Mouse (Mus musculus): ENCODE measurements around the gene Syde1.
A peak's percentile ranks its signal among the peaks of the same experiment; 100 is the strongest.
"Not testable (repeated sequence)": the region's sequence is repeated elsewhere in the genome, so short reads cannot be mapped to it uniquely, and the experiment has no call there.

Gene Syde1

DNA sequence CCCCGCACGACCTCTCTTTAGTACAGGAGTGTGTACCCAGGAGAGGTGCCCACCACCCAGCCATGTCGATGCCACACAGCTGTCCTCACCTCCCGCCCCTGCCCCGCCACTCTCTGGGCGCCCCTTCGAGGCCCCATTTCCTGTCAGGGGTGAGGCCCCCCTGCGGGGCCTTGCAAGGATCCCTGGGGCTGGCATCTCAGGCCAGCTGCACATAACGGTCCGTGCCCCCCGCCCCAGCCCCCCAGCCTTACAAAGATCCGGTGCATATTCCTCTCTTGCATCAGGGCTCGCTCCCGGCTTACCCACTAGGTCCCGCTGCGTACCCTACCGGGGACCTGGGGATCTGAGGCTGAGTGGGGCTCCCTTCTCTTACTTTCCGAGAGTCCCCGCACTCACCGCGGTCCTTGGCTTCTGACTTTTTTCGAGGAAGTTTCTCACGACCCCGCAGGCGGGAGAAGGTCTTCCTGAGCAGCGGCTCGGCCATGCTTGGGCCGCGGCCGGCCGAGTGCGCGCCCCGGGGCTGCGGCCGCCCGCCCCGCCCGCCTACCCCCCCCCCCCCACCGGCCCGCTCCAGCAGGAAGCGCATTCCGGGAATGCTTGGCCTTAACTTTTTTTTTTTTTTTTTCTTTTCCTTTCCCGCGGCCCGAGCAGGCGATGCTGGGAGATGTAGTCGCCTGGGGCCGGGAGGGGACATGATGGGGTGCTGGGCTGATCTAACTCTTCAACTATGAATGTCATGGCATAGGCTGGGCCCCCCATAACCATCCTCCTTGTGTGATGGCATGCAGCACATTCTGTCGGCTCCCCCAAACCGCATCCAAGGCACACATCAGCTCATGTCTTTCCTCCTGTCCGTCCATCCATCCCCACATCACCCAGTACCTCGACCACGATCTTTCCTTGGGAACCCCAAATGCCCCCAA is at the start of gene Syde1:
Gene Syde1 (minus strand): TSS at position 559 of the 923 bp plus-strand sequence.
- DNase-seq (ENCODE audit: extremely low read depth, low read depth, low spot score): no peak

DNA sequence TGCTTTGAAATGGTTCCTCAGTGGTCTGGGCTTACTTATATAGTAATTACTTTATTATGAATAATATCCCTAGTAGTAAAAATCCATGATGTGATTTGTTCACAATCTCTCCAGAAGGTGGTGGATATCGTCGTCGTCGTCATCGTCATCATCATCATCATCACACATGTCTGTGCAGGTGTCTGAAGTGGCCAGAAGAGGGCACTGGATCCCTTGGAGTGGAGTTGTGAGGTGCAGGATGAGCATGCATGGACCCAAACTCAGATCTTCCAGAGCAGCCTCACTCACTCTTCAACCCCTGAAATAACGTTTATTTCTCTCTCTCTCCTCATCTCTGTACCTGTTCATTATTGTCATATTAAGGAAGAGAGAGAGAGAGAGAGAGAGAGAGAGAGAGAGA is 40.5 kb upstream of the Syde1 start:
- no peak for DNase-seq (ENCODE audit: extremely low read depth, low read depth, low spot score)

DNA sequence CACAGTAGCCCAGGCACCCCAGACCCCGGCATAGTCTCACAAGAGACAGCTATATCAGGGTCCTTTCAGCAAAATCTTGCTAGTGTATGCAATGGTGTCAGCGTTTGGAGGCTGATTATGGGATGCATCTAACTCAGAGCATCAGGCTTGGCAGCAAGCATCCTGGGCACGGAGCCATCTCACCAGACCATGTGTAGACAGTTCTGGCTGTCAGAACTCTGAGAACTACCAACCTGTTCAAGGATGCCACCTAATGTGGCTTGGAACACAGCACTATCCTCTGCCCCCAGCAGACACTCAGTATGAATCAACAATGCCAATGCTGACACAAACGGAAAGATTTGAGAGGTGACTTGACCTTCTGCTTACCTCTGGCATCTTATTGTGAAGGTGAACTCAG is 38.4 kb upstream of the Syde1 start:
- no peak for DNase-seq (ENCODE audit: extremely low read depth, low read depth, low spot score)

DNA sequence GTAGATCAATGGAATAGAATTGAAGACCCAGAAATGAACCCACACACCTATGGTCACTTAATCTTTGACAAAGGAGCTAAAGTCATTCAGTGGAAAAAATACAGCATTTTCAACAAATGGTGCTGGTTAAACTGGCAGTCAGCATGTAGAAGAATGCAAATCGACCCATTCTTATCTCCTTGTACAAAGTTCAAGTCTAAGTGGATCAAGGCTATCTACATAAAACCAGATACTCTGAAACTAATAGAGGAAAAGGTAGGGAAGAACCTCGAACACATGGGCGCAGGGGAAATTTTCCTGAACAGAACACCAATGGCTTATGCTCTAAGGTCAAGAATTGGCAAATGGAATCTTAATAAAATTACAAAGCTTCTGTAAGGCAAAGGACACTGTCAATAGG is 31.4 kb upstream of the Syde1 start:
- DNase-seq (ENCODE audit: extremely low read depth, low read depth, low spot score): not testable (repeated sequence)

DNA sequence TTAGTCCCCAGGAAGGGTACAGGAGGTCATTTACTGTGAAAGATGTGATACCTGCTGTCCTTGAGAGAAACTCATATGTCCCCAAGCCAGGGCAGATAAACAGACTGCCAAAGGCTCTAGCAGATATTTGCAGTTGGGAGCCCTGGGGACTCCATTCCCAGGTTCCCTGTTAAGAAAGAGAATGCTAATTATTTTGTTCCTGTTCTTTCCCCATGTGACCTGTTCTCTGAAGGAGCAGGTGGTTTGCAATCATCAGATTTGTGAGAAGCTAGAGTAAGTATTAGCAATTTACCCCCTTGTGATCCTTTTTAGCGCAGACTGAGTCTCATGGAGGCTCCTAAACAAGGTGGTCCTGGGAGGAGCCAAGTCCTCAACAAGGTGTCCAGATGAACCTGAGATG is 26.2 kb upstream of the Syde1 start, which contains the start of gene Olfr1357:
Gene Olfr1357 (minus strand): TSS at position 101 of the 400 bp plus-strand sequence.
- no peak for DNase-seq (ENCODE audit: extremely low read depth, low read depth, low spot score)

DNA sequence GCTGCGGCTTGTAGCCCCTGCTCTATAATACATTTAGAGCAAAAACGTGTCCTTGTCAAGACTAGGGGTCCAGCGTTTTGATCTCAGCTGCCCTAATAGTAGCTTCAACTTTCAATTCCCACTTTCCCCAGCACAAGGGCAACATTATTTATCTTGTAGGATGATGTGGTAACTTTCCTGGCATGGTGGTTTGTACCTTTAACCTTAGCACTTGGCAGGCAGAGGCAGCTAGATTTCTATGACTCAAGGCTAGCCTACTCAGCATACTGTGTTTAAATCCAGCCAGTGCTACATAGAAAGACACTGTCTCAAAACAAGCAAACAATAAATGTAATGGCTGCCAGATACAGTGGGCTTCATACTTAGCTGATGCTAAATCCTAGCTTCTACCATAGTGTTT is 15.8 kb upstream of the Syde1 start:
- peak; percentile 67 for DNase-seq (ENCODE audit: extremely low read depth, low read depth, low spot score)

DNA sequence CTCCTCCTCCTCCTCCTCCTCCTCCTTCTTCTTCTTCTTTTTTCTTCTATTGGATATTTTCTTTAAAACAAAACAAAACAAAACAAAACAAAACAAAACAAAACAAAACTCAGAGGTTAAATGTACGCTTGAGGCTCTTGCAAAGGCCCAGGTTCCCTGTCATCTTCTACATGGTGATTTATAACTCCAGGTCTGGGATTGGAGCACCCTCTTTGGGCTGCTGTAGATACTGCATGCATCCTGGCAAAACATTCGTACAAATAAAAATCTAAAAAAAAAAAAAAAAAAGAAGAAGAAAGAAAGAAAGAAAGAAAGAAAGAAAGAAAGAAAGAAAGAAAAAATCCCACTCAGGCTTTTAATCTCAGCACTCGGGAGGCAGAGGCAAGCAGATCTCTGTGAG is 13.3 kb upstream of the Syde1 start:
- DNase-seq (ENCODE audit: extremely low read depth, low read depth, low spot score): no peak

DNA sequence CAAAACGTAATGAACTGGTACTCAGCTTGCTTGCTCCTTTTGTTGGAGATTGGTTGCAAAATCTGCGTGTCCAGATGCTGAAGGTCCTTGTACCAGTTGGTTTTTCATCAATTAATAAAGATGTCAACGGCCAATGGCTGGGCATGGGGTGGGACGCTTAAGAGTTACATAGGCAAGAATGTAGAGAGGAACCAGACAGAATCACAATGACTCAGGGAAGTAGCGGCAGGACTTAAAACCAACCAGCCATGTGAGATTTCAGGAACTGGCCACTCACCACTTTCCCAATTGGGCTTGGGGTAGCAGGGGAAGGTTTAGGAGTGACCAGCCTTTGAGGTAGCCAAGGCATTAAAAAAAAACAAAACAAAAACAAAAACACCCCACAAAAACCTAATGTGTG is 8.1 kb upstream of the Syde1 start:
- DNase-seq (ENCODE audit: extremely low read depth, low read depth, low spot score): no peak

DNA sequence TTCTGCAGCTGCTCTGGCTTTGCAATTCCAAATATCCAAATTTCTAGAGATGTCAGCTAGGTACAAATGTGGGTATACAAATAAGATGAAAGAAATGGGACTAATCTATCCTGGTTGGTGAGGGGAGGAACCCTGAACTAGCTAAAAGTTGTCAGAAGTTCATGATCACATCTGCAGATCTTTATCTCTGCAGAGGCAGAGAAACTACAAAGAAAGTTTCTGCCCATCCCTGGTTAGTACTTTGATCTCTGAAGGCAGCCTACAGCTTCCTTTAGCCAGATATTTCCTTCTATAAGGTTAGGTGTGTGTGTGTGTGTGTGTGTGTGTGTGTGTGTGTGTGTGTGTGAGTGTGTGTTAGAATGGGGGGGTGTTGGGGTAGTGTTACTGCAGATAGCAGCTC is 2.8 kb upstream of the Syde1 start:
- DNase-seq (ENCODE audit: extremely low read depth, low read depth, low spot score): no peak

DNA sequence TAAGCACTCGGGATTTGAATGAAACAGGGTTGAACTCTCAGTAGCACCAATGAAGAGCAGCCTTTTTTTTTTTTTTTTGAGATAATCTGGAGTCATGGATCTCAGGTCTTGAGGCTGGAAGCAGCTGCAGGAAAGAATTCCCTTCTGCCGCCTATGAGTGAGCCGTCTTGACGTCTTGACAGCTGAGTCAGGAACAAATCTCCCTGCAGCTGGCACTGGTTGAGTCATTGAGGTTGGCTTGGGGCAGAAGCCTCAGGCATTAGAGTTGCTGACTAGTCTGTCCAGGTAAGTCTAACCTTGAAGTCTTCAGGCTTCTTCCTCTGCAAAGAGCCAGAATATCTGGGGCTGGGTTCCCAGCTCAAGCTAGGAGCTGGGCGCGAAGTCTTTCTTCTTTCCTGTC is 2.4 kb upstream of the Syde1 start:
- no peak for DNase-seq (ENCODE audit: extremely low read depth, low read depth, low spot score)

DNA sequence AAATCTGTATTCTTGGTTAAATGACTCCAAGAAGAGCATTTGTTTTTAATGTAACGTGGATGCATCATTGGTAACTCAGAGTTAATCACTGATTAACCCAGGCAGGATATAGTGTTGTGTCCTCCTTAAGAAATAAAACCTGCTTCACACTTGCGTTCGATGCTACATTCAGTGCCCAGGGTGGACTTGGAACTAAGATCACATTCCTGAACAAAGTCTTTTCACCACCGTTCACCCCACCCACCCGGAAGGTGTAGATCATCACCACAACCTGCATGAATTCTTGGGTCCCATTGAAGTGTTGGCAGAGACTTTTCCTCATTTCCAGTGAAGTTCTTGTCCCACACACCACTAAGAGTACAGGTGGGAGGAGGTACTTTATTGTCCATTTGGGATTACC is 2.0 kb upstream of the Syde1 start:
- no peak for DNase-seq (ENCODE audit: extremely low read depth, low read depth, low spot score)

DNA sequence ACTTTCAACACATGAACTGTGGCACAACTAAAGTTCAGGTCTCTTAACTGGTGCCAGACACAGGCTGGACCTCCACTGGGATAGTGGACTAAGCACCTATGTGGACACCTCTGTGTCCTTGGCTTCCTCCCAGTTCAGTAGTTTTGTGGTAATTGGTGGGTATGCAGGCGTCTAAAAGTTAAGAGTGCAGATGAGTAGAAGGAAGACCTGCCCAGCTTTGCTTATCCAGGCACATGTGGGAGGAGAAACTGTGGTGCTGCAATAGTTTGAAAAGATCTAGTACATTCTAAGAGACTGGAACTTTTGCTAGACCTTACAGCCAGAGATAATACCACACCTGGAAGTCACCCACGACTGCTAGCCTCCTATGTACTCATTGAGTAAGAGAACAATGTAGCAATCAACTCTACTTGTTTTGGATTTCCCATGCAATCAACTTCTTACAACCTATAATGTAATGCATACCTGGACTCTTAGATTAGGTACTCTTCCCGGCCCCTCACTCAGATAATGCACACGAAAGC is 1.2 kb upstream of the Syde1 start:
- DNase-seq (ENCODE audit: extremely low read depth, low read depth, low spot score): peak; percentile 95

DNA sequence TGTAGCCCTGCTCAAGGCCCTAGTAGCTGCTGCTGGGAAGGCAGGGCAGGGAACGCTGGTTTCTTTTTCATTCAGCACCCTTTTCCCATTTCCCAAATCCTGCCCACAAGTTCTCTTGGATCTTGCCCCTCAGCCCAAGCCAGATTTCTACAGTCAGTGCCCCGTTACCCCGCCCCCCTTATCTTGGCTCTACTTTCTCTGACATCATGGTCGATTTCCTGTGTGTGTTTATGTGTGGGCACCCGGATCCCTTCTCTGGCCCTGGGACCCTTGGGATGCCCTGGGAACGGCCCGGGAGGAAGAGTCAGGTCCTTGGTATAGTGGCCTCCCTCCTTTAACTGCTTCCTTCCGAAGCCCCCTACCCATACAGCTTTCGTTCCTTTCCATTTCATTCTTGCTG is 1.0 kb downstream of the Syde1 start:
- no peak for DNase-seq (ENCODE audit: extremely low read depth, low read depth, low spot score)

DNA sequence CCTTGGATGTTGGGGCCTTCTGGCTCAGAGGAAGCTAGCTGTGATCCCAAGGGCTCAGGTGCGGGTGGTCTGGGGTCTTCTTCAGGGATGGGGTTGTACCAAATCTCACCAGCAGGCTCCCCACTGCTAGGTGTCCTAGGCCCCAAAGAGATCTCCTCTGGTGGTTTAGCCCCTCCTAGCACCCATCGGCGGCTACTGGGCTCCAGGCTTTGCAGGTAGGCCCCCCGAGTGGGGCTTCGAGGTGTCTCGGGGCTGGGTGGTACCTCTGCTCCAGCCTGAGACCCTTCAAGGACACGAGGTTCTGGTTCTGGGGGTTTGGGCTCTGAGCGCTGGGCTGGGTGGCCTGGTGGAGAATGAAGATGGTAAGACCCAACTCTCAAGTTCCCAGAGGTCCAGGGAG is 1.9 kb downstream of the Syde1 start:
- no peak for DNase-seq (ENCODE audit: extremely low read depth, low read depth, low spot score)

DNA sequence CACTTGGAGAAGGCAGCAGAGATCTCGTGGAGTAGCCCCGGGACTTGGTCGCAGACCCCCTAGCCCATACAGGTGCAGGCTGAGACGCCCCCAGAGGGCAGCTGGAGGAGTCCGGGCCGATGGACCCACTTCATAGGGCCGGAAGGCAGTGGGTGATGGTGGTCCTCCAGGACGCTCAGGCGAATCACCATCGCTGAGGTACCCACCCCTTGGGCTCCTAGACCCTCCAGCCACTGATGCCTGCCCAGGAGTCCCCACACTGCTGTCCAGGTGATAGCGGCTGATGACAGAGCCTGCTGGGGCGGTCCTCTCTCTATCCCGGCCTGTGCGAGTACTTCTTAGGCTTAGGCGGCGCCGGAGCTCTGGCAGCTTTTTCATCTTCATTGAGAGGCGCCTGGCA is 2.5 kb downstream of the Syde1 start:
- DNase-seq (ENCODE audit: extremely low read depth, low read depth, low spot score): no peak

DNA sequence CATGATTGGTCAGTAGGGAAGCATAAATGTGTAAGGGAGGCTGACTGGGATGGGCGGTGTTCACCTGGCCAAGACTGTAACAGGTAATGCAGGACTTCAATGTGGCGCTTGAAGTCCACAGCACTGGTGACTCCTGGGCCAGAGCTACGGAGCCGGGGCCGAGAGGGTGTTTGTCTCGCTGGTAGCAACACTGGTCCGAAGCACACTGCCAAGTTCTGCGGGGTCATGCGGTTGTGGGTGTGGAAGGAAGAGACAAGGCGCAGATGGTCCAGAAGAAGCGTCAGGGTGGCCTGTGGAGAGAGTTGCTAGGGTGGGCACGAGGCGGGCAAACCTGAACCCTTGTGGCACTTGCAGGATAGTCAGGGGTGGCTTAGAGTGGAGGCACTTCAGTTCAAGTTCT is 5.7 kb downstream of the Syde1 start:
- no peak for DNase-seq (ENCODE audit: extremely low read depth, low read depth, low spot score)

DNA sequence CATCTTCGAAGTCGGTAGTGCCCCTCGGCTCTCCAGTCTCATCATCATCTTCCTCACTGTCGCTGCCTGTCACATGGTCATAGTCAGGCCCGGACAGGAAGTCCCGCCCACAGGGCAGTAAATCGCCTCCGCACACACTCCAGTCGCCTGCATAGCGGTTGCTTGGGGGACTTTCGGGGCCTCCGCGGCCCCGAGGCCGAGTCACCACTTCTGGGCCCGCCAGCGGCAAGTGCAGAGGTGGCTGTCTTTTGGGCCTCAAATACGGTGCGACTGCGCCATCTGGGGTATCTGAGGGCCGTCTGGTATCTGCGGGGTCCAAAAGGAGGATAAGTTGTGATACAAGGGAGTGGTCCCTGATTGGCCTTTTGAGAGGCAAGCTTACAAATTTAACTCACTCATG is 6.2 kb downstream of the Syde1 start:
- DNase-seq (ENCODE audit: extremely low read depth, low read depth, low spot score): no peak

DNA sequence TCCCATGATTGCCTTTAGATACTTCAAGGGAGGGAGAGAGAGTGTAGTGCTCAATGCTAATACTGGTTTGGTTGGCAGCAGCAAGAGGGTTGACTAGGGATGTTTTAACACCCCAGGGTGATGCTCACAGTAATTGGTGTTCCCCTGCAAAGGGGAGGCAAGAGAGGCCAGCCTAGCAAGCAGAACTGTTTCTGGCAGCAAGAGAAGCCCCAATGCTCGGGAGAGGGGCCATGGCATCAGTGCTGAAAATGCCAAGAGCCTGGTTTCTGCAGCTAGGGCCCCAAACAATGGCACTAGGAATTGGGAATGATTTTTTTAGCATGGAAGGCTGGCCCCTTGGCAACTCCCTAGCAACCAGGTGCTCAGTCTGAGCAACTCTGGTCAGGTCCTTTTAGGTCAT is 6.8 kb downstream of the Syde1 start:
- no peak for DNase-seq (ENCODE audit: extremely low read depth, low read depth, low spot score)

DNA sequence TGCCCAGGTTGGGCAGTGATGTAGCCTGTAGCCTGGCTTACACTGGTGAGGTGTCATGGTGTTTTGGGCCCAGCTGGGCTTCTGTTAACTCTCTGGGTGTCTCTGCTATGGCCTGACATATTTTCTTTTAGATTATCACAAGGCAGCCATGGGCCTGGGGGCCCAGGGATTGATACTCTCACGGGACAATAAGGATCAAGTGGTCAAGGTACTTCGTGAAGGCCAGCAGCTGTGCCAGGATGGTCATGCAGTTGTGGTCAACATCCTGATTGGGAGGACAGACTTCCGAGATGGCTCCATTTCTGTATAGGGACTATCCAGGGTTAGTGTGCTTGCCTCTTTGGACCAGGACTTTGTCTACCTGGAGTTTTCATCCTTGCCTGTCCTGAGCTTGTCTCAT is 7.8 kb downstream of the Syde1 start:
- DNase-seq (ENCODE audit: extremely low read depth, low read depth, low spot score): no peak

DNA sequence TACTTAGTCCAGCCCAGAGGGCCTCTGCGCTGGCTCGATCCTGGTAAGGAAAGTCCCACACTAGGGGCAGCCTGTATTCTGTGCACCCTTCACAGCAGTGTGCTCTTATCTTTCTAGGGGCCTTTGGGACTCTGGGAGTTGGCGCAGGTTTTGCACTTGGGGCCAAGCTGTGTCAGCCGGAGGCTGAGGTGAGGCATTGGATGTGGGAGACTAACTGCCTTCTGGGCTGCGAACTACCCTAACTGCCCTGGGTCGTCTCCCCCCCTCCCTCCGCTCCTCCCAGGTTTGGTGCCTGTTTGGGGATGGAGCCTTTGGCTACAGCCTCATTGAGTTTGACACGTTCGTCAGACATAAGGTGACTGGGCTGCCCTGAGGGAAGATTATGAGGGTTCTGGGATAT is 8.4 kb downstream of the Syde1 start:
- DNase-seq (ENCODE audit: extremely low read depth, low read depth, low spot score): no peak

DNA sequence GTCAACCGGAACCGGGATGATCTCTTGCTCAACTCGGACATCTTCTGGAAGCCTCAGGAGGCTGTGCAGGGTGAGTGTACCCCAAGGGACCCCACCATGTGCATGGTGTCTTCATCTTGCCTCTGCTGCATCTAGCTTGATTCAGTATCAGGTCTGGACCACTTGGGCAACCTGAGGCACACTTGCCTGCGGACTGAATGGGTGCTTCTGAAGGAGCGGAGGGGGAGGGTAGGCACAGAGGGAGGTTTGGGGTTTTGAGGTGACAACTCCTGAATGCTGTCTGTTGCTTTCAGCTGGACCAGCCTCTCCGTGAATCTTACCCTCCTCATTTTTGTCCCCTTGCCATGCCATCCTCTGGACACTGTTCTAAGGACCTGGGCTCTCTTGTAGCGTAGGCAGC is 10.6 kb downstream of the Syde1 start:
- no peak for DNase-seq (ENCODE audit: extremely low read depth, low read depth, low spot score)

DNA sequence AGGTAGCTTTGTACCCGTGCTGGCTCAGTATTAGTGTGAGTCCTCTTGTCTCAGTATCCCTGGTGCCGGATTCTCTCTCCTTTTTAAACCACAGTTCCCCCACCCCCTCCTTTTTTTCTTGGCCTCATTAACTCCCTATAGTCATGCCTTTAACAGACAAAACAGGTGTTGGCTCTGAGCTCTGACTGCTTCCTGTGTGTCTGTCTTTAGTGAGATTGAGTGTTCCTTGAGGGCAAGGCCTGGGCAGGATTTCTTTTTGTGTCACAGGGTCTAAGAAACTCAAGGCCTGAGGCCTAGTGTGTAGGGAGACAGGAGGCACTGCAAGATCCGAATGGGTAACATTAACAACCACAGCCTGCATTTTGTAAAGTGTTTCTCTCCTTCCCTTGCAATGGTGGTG is 13.6 kb downstream of the Syde1 start:
- no peak for DNase-seq (ENCODE audit: extremely low read depth, low read depth, low spot score)
